Mouse (Mus musculus) ES-E14 (cell line): Measurements from ENCODE around the gene Sctr.

ENCODE experiments used
- HCFC1 ChIP-seq: IDR thresholded peaks from 2 replicates; pipeline ENCODE4 v1.6.1; 2012; ENCODE audit warnings: low read length, inconsistent platforms, borderline replicate concordance; ENCODE audit not compliant: insufficient read depth
- ZC3H11A ChIP-seq: IDR thresholded peaks from 2 replicates; pipeline ENCODE4 v1.6.1; 2012; ENCODE audit warnings: low read depth, mild to moderate bottlenecking, inconsistent platforms, low read length, borderline replicate concordance
- ZNF384 ChIP-seq: IDR thresholded peaks from 2 replicates; pipeline ENCODE4 v1.6.1; 2012; ENCODE audit warnings: low read depth, low read length, inconsistent platforms

DNA sequence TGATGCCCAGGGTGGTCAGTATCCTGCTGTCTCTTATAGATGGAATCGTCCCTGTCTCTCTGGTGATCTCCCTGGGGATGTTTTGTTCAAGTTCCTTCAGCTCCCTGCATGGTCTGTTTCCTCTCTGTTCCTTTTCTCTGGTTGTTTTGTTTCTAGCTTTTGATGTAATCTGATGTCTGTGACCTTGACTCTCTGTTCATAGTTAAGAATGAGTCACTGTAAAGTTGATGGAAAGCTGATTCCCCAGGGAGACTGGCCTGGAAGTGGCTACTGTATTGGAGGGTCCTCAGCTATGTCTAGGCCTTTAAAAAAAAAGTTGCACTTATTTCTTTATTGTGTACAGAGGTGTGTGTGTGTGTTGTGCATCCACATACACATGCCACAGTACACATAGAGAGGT lies 44.4 kb downstream of the Sctr start:
- no peak for TF ChIP-seq ZNF384
- TF ChIP-seq ZC3H11A: no peak
- TF ChIP-seq HCFC1: no peak
